Mouse (Mus musculus): ENCODE measurements at regions not wholly inside any gene's neighbourhood (a gene's known extent, or its start where the extent isn't known, plus 50 kb on each side); places are given as distances from the start of the nearest gene placed in this dataset.

DNA sequence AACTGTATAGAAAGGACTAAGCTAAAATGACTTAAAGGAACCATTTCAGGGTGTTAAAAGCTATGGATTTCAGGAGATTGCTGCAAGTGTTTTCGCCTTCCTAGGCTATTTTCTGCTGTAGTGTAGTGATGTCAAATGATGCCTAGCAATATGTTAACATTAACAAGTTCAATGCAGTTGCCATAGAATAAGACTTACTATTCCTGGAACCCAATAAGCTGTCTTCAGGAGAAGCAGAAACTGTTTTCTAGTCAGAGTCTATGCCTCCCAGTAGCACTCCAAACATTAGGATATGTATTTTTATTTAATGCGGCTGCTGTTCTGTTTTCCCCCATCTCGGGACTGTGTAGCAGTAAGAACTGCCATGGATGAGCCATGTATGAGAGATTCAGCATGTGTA is 90.3 kb upstream of the Arhgap21 start:
- no peaks in the 10 kb centered on the region for H3K9me3 ChIP-seq
- ATAC-seq (ENCODE audit: low FRiP score), result no peak
- peak overlapping the region; percentile 91 for H3K27ac ChIP-seq
- H3K4me3 ChIP-seq (replicated peaks), result no peak overlapping the region
- no peaks in the 10 kb centered on the region for H3K36me3 ChIP-seq (replicated peaks)
- WGBS, result 84% methylated on average over 3 of the region's 3 CpGs
- peaks cover 21% of the 10 kb centered on the region for H3K4me1 ChIP-seq
- 0 out of 2 replicates have a peak overlapping the region, but pooled peaks have one; percentile 17 for H3K9ac ChIP-seq
- H3K27me3 ChIP-seq, result no peaks in the 10 kb centered on the region
- H3K4me2 ChIP-seq, result no peak overlapping the region

DNA sequence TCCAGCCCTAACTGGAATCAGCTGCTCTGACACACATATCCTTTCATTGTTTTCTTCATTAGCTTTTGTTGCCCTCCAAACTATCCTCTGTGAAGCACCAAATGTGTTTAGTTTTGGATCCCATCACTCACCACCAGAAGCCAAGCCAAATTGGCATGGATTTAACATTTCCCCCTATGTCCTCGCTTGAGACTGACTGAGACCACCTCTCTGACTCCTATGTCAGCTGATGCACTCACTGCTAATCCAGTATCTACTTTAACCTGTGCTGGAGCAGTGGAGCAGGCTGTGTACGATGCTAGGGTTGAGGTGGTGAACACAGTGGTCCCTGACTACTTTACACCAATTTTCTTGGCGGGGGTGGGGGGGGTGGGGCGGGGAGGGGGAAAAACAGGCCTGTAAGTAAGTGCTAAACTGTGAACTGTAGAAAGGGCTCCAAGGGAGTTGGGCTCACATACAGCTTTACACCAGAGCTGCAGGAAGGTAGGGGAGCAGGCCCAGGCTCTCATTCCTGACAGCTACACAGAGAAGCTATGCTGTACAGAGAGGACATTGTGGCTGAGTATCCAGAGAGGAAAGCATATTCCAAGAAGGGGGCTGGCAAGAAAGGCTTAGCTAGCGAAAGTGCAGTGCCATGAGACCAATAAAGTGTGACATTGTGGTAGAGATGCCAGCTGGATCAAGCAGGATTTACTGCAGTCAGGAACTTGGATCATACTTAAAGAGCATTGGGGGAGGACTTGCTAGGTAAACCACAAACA is 87.9 kb upstream of the Arhgap21 start:
- Histone ChIP-seq H3K4me1 (peaks cover 21% of the 10 kb centered on the region), H3K9me3 (no peaks in the 10 kb centered on the region), H3K4me3 (replicated peaks) (no peak overlapping the region), H3K27ac (no peak overlapping the region), H3K4me2 (no peak overlapping the region), H3K27me3 (no peaks in the 10 kb centered on the region), H3K9ac (no peak overlapping the region), H3K36me3 (replicated peaks) (no peaks in the 10 kb centered on the region)
- no peak for ATAC-seq (ENCODE audit: low FRiP score)
- 76% methylated on average over 5 of the region's 5 CpGs for WGBS

DNA sequence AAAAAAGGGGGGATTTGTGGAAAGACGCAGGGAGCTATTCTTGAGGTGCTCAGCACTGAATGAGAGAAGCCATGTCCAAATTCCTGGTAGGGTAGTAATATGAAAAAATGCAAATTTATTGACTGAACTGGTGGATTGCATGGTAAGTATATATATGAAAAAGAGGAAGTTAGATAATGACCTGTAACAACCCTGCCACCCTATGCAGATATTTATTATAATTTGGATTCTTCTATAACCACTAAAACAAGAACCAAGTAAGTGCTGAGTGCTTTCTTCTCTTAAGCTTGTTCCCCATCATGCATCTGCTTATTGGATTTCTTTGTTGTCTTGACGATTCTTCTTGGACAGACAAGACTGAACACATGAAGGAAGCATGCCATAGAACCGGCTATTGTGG is 86.7 kb upstream of the Arhgap21 start:
- no peak for ATAC-seq (ENCODE audit: low FRiP score)
- Histone ChIP-seq H3K36me3 (replicated peaks) (no peaks in the 10 kb centered on the region), H3K4me2 (no peak overlapping the region), H3K4me1 (peaks cover 19% of the 10 kb centered on the region), H3K27me3 (no peaks in the 10 kb centered on the region), H3K9me3 (no peaks in the 10 kb centered on the region), H3K4me3 (replicated peaks) (no peak overlapping the region), H3K9ac (no peak overlapping the region), H3K27ac (no peak overlapping the region)
- WGBS, result 96% methylated on average over 3 of the region's 3 CpGs

DNA sequence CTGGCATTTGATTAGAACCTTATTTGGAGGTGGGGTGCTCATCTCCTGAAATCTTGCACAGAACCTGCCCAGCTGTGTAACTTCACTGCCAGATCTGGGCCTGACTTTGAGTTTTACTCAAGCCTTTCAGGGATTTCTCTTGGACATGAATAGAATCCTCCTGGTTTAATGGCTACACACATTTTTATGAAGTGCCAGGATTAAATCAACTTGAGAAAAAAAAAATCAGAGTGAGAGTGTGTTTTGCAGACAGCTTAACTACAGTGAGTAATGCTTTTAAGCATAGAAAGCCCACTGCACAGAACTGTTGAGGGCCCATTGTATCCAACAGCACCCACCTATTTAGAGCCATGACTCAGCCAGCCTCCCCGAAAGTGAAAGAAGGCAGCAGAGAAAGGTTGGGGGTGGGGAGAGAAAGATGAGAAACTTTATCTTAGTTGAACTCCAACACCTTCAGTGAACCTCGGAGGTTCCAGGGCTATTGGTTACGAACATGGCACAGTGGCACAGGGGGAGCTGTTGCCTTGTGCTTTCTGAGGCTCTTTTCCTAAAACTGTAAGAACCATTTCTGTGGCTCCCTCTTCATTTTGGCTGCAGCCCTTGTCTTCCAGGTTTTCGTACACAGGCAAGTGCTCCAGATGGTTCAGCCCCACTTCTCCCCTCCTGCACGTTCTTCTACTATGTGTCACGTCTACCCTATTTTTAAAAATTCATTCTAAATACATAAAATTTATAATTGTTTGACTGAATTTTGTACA is 85.8 kb upstream of the Arhgap21 start:
- no peak overlapping the region for H3K9ac ChIP-seq
- H3K4me3 ChIP-seq (replicated peaks), result no peak overlapping the region
- no peak overlapping the region for H3K4me2 ChIP-seq
- H3K27ac ChIP-seq, result no peak overlapping the region
- no peaks in the 10 kb centered on the region for H3K9me3 ChIP-seq
- H3K4me1 ChIP-seq, result peaks cover 10% of the 10 kb centered on the region
- 77% methylated on average over 6 of the region's 6 CpGs for WGBS
- H3K27me3 ChIP-seq, result no peaks in the 10 kb centered on the region
- no peak for ATAC-seq (ENCODE audit: low FRiP score)
- no peaks in the 10 kb centered on the region for H3K36me3 ChIP-seq (replicated peaks)

DNA sequence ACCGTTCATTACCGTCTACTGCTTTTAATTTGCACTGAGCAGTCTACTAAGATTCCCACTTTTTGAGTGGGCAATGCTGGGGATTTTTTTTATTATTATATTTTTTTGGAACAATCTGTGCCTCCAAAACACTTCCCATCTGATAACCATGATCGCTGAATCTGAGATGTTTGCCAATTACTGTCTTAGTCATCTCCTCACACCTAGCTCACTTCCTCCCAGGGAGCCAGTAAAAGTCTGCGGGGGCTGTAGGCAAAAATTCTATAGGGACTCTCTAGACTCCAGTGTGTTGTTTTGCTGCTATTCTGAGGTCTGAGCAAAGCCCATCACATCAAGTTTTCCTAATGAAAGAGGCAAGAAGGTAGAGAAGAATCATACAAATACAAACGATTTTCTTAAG is 84.9 kb upstream of the Arhgap21 start:
- H3K27ac ChIP-seq, result no peak overlapping the region
- WGBS, result 85% methylated on average over 5 of the region's 5 CpGs
- ATAC-seq (ENCODE audit: low FRiP score), result no peak
- H3K4me2 ChIP-seq, result no peak overlapping the region
- no peaks in the 10 kb centered on the region for H3K9me3 ChIP-seq
- no peaks in the 10 kb centered on the region for H3K36me3 ChIP-seq (replicated peaks)
- H3K9ac ChIP-seq, result no peak overlapping the region
- H3K4me3 ChIP-seq (replicated peaks), result no peak overlapping the region
- peaks cover 3% of the 10 kb centered on the region; the same call in 1 of the 2 replicates for H3K4me1 ChIP-seq
- no peaks in the 10 kb centered on the region for H3K27me3 ChIP-seq

DNA sequence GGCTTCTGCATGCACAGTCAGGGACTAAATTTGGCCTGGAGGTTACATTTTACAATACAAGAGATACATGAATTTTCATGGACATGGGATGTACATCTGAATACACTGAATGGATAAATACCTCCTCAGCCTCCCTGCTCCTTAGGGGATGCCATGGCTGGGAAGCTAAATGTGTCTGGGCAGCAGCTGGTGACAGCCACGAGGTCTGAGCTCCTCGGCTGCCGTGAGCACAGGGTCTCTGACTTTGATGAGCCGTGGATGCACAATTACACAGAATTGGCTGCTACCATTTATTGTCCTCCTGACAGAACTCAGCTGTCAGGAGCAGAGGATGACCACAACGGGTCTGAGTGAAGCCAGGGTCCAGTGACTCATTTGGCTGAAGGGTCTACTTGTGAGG is 80.3 kb upstream of the Arhgap21 start:
- Histone ChIP-seq H3K36me3 (replicated peaks) (no peaks in the 10 kb centered on the region), H3K9ac (no peak overlapping the region), H3K27me3 (peaks cover 3% of the 10 kb centered on the region; the same call in 1 of the 2 replicates), H3K4me1 (peaks cover 25% of the 10 kb centered on the region), H3K4me3 (replicated peaks) (no peak overlapping the region), H3K27ac (no peak overlapping the region), H3K4me2 (no peak overlapping the region), H3K9me3 (no peaks in the 10 kb centered on the region)
- no peak for ATAC-seq (ENCODE audit: low FRiP score)
- 64% methylated on average over 5 of the region's 5 CpGs for WGBS

DNA sequence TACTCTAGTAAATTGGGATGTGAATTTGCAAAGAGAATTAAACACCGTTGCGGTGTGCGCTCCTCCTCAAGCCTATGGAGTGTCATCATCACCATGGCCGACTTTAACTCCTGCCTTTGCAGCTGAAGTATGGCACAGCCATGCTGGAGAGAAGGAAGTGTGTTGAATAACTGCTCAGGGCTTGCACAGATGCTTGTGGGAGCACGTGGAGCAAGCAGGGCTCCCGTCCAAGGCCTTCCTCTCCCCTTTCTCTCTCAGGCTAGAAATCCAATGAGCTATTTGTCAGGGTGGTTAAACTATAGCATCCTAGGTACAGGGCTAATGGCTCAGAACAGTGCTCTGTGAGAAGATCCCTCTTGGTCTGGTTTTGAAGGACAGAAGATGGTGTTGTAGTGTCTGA is 79.5 kb upstream of the Arhgap21 start:
- ATAC-seq (ENCODE audit: low FRiP score), result no peak
- no peaks in the 10 kb centered on the region for H3K36me3 ChIP-seq (replicated peaks)
- peaks cover 3% of the 10 kb centered on the region; the same call in 1 of the 2 replicates for H3K27me3 ChIP-seq
- no peak overlapping the region for H3K9ac ChIP-seq
- no peaks in the 10 kb centered on the region for H3K9me3 ChIP-seq
- peaks cover 31% of the 10 kb centered on the region for H3K4me1 ChIP-seq
- no peak overlapping the region for H3K4me3 ChIP-seq (replicated peaks)
- no peak overlapping the region for H3K27ac ChIP-seq
- no peak overlapping the region for H3K4me2 ChIP-seq
- 91% methylated on average over 6 of the region's 6 CpGs for WGBS

DNA sequence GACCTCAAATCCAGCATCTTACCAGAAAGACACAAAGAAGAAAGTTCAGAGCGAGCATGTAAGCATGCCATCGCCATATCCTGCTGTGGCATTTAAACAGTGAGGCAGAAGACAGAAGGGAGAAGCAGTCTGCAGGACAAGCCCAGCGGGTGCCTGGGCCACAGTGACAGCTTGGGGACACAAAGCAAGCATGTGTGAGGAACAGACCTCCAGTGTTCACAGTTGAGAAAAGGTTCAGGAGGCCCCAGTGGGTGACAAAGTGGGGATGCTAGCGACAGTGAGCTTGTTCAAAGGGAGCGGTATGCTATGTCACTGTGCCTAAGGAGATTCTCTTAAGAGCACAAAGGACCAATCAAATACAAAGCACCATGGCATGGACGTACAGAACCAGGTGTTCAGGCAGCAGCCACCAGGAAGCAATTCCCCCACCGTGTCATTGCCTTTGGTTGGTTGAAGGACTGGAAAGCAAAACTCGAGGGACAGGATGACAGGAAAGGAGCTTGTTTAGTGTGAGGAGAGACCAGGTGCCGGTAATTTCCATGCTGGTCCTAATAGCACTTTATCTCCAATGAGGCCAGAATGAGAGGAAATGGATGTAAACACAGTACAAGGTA is 77.9 kb upstream of the Arhgap21 start:
- H3K4me3 ChIP-seq (replicated peaks), result no peak overlapping the region
- no peaks in the 10 kb centered on the region for H3K9me3 ChIP-seq
- peaks cover 35% of the 10 kb centered on the region for H3K4me1 ChIP-seq
- 33% methylated on average over 9 of the region's 9 CpGs for WGBS
- ATAC-seq (ENCODE audit: low FRiP score), result peak; percentile 18; the same call in 1 of the 2 replicates
- H3K9ac ChIP-seq, result no peak overlapping the region
- peak overlapping the region; percentile 53; the same call in 1 of the 2 replicates for H3K27ac ChIP-seq
- H3K4me2 ChIP-seq, result no peak overlapping the region
- peaks cover 3% of the 10 kb centered on the region; the same call in 1 of the 2 replicates for H3K27me3 ChIP-seq
- no peaks in the 10 kb centered on the region for H3K36me3 ChIP-seq (replicated peaks)

DNA sequence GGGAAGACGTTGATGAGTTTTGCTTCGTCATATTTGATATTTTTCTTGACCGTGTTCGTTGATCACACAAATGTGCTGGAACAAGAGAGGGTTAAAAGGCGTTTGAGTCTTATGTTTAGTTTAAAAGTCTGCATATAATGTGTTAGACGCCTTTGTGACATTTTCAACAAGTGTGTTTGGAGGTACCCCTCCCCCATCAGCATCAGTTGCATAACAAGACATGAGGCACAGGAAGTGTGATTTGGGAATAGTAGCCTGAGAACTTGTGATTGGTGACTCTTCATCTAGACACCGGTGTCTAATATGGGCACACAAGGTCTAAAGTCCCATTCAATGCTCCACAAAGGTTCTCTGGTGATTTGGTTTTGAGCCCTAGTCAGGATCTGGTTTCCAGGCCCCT is 76.1 kb upstream of the Arhgap21 start:
- no peaks in the 10 kb centered on the region for H3K9me3 ChIP-seq
- H3K4me2 ChIP-seq, result no peak overlapping the region
- H3K36me3 ChIP-seq (replicated peaks), result no peaks in the 10 kb centered on the region
- ATAC-seq (ENCODE audit: low FRiP score), result no peak
- 84% methylated on average over 7 of the region's 7 CpGs for WGBS
- peaks cover 3% of the 10 kb centered on the region; the same call in 1 of the 2 replicates for H3K27me3 ChIP-seq
- H3K4me3 ChIP-seq (replicated peaks), result no peak overlapping the region
- peak overlapping the region; percentile 81 for H3K27ac ChIP-seq
- no peak overlapping the region for H3K9ac ChIP-seq
- peaks cover 35% of the 10 kb centered on the region for H3K4me1 ChIP-seq

DNA sequence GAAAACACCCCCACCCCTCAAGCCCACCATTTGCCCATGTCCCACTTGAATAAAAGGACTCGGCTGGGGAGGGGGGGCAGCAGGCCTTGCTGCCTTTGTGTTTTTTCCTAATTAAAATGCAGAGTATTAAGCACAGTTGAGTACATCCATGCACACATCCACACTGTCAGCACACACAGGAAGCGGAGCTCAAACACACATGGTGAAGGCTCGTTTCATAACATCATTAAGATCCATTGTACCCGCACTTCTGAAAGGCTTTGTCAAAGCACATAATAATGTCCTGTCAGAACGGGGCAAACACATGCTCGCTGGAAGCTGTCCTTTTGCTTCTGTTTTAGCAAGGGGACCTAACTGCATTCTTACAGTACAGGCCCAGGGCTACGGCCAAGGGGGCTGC is 75.3 kb upstream of the Arhgap21 start:
- Histone ChIP-seq H3K27ac (peak overlapping the region; percentile 81), H3K9ac (peak overlapping the region; percentile 8; the same call in 1 of the 2 replicates), H3K4me1 (peaks cover 35% of the 10 kb centered on the region), H3K4me2 (peak overlapping the region; percentile 31), H3K4me3 (replicated peaks) (no peak overlapping the region), H3K36me3 (replicated peaks) (no peaks in the 10 kb centered on the region), H3K9me3 (no peaks in the 10 kb centered on the region), H3K27me3 (peaks cover 3% of the 10 kb centered on the region)
- 7% methylated on average over 7 of the region's 7 CpGs for WGBS
- peak; percentile 93 for ATAC-seq (ENCODE audit: low FRiP score)

DNA sequence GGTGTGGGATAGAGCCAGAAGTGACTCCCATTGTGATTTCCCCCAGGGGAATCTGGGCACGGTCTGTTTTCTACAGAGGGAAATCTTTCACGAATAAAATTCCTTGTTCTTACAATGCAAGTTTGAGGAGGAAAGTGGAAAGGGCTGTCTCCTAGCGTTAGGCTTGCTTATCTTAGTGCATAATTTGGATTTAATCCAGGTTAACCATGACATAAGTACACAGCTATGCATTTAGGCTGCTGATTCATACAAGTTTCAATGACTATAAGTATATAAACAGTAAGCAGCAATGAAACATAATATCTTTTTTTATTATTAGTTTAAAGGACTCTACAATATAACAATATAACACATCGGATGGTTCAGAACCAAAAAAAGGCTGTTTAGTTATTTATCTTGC is 74.6 kb upstream of the Arhgap21 start:
- Histone ChIP-seq H3K4me3 (replicated peaks) (no peak overlapping the region), H3K4me1 (peaks cover 35% of the 10 kb centered on the region), H3K9me3 (no peaks in the 10 kb centered on the region), H3K9ac (no peak overlapping the region), H3K4me2 (no peak overlapping the region), H3K27me3 (peaks cover 3% of the 10 kb centered on the region), H3K36me3 (replicated peaks) (no peaks in the 10 kb centered on the region), H3K27ac (peak overlapping the region; percentile 37; the same call in 1 of the 2 replicates)
- no peak for ATAC-seq (ENCODE audit: low FRiP score)
- WGBS, result 22% methylated on average over 4 of the region's 4 CpGs

DNA sequence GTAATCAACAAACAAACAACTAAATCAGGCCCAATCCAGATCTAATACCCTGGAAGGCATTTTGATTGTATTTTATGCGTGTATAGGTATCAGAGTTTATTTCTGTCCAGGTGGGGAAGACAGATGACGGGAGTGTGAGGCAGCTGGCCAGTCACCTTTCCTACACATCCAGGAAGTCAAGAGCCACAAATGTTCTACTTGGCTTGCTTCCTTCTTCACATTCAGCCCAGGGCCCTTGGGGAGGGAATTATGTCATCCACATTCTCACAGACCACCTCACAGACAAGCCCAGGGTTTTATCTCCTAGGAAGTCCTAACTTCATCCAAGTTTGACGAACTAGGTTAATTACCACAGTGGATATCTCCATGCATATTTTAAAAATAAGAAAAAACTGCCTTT is 68.9 kb upstream of the Arhgap21 start:
- no peak for ATAC-seq (ENCODE audit: low FRiP score)

More for the DNA sequence above, 68.9 kb upstream of the Arhgap21 start:
- no peak overlapping the region for H3K4me3 ChIP-seq (replicated peaks)
- no peaks in the 10 kb centered on the region for H3K9me3 ChIP-seq
- 77% methylated on average over 3 of the region's 3 CpGs for WGBS
- peak overlapping the region; percentile 21; the same call in 1 of the 2 replicates for H3K27ac ChIP-seq
- peaks cover 5% of the 10 kb centered on the region; the same call in 1 of the 2 replicates for H3K27me3 ChIP-seq
- H3K9ac ChIP-seq, result no peak overlapping the region
- H3K36me3 ChIP-seq (replicated peaks), result no peaks in the 10 kb centered on the region
- peaks cover 14% of the 10 kb centered on the region; the same call in 1 of the 2 replicates for H3K4me1 ChIP-seq
- no peak overlapping the region for H3K4me2 ChIP-seq

Measured in forebrain, embryonic 12.5 days (tissue).